Mouse (Mus musculus): ENCODE results near the gene Ror2. TPM values are rescaled to one million over a fixed set of nuclear protein-coding genes. Genes with fewer than 3 reads are reported as not detected.
"Not testable (repeated sequence)": the region's sequence is repeated elsewhere in the genome, so short reads cannot be mapped to it uniquely, and the experiment has no call there.

The Ror2 gene
- 25.8 and 27.8 TPM in 2 replicates for polyA plus RNA-seq (2016; fragmentation: Nextera tagmentation; extraction: Ambion mirVana)

DNA sequence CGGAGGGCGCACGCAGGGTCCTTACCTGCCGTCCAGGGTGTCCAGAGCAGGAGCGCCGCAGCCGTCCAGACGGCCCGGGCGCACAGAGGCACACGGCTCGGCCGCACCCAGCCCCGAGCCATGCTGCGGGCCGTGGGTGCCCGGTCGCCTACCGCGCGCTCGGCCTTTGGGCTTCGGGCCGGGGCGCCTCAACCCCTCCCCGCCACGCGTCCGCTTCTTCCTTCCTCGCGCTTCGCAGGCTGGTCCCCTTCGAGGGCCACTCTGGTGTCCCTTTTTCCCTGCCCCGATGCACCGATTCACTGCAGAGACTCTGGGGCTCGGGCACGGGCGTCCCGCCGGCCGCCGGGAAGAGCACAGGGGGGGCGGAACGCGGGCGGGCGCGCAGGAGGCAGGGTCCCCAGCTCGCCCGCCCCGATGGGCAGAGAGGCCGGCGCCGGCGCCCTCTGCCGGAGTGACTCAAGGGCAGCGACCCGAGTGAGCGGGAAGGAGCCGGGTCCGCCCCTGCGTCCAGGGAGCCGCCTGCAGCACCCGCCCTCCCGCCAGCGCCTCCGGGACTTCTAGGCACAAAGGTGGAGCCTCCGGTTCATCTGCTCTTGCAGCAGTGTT is at the start of gene Ror2:
Gene Ror2, minus strand, starts transcription at position 369 of the 606 bp plus-strand sequence.
- H3K4me1 ChIP-seq = peaks cover 60% of the 10 kb centered on the region
- H3K36me3 ChIP-seq = no peaks in the 10 kb centered on the region

DNA sequence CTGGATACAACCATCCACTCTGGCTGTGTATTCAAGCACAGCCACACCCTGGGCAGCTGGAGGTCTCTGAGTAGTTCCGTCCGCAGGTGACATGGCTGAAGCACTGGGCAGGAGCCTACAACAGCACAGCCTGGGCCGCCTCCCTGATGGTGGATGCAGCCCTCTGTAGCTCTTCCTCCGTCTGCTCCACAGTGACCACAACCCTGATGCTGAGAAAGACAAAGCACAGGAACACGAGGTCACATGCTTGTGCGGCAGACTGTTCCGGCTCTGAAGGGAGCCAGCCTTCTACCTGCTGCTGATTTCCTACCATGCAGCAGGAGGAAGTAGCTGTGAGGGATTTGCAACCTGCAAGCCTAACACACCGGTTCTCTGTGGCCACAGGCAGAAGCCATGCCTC is 47.8 kb upstream of the Ror2 start:
- 93% methylated on average over 8 of the region's 8 CpGs for WGBS
- Histone ChIP-seq H3K9me3 (no peaks in the 10 kb centered on the region), H3K36me3 (peaks cover 63% of the 10 kb centered on the region), H3K27me3 (ENCODE audit: insufficient read depth, poor library complexity, severe bottlenecking) (no peaks in the 10 kb centered on the region), H3K4me1 (no peaks in the 10 kb centered on the region), H3K4me3 (no peak overlapping the region), H3K27ac (no peak overlapping the region)
- DNase-seq (ENCODE audit: low spot score) = no peak

More for the DNA sequence above, at the start of gene Ror2:
- peak; percentile 90 for DNase-seq (ENCODE audit: low spot score)
- Histone ChIP-seq H3K27ac (peak within 1 kb of the TSS; percentile 94), H3K9me3 (no peaks in the 10 kb centered on the region), H3K27me3 (ENCODE audit: insufficient read depth, poor library complexity, severe bottlenecking) (no peaks in the 10 kb centered on the region; the same call in 1 of the 2 replicates), H3K4me3 (peak within 1 kb of the TSS; percentile 87)
- 1% methylated on average over 67 of the region's 68 CpGs for WGBS

DNA sequence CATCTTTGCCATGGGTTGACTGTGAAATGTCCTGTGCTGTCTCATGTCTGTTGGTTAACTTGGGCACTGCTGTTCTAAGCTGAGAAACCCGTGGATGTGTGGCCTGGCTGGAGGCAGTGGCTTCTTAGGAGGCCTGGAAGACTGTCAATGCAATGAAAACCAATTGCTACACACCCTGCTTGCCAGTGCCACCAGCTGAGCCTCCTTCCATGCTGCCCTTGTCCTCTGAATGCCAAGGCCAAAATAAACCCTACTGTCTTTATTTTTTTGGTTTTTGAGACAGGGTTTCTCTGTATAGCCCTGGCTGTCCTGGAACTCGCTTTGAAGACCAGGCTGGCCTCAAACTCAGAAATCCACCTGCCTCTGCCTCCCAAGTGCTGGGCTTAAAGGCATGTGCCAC is 44.3 kb upstream of the Ror2 start:
- no peaks in the 10 kb centered on the region for H3K9me3 ChIP-seq
- no peaks in the 10 kb centered on the region for H3K27me3 ChIP-seq (ENCODE audit: insufficient read depth, poor library complexity, severe bottlenecking)
- DNase-seq (ENCODE audit: low spot score) = no peak
- no peak overlapping the region for H3K27ac ChIP-seq
- peaks cover 30% of the 10 kb centered on the region for H3K36me3 ChIP-seq
- H3K4me3 ChIP-seq = no peak overlapping the region
- 0 out of 2 replicates have a peak, but pooled peaks cover 3% of the 10 kb centered on the region for H3K4me1 ChIP-seq
- WGBS = 77% methylated on average over 2 of the region's 2 CpGs

DNA sequence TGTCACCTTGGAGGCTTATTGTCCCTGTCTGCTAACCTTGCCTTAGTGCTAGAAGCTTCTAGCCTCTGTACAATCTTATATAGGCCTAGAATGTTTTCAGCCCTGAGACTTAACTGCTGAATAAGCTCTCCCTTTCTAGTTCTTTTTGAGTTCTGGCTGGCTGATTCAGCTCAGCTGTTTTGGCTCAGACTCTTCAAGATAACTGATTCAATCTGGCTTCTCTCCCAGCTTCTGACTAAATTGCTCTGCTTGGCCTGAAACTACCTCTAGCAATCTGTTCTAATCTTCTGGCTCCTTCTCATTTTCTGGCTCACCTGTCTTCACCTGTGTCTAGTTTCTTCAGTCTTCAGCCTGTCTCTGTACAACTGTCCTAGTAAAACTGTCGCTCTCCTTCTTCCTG is 39.6 kb upstream of the Ror2 start:
- no peaks in the 10 kb centered on the region for H3K36me3 ChIP-seq
- no peaks in the 10 kb centered on the region for H3K9me3 ChIP-seq
- no peak overlapping the region for H3K27ac ChIP-seq
- H3K27me3 ChIP-seq (ENCODE audit: insufficient read depth, poor library complexity, severe bottlenecking) = no peaks in the 10 kb centered on the region
- WGBS = 87% methylated on average over 1 of the region's 1 CpGs
- H3K4me1 ChIP-seq = peaks cover 3% of the 10 kb centered on the region; the same call in 1 of the 2 replicates
- no peak for DNase-seq (ENCODE audit: low spot score)
- H3K4me3 ChIP-seq = no peak overlapping the region

DNA sequence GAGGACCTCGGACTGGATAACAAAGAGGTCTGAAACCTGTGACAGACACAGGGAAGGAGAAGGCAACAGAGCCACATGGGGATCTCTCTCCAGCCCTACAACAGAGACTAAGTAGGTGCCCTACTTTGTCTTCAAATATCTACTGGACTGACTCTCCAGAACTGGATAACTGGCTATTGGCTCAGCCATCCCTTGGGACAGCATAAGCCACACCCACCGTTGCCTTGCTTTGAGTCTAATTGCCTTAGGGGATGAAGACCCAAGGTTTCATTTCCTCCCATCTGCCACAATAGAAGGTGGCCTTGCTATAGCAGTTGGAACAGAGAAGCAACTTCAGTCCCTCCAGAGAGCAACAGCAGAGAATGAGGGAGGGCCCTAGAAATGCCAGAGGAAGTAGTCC is 37.7 kb upstream of the Ror2 start:
- H3K27ac ChIP-seq = no peak overlapping the region
- 77% methylated on average over 2 of the region's 2 CpGs for WGBS

DNA sequence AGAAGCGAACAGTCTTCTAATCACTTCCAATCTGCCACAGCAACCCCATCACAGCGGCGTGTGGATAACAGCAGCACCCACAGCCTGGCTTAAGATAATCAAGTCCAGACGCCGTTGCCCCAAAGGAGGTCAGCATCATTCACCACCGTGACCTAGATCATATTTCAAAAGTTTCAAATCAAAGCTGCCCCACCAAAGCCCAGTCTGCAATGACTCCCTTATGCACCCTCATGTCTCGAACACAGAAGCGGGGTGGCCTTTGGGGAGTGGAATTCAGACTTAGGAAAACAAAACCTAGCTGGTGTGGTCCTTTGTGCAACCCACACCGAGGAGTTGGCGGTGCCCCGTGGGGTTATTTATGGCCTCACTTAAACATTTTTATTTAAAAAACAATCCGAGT is 35.0 kb upstream of the Ror2 start:
- H3K27me3 ChIP-seq (ENCODE audit: insufficient read depth, poor library complexity, severe bottlenecking) = no peaks in the 10 kb centered on the region
- H3K9me3 ChIP-seq = no peaks in the 10 kb centered on the region
- no peak for DNase-seq (ENCODE audit: low spot score)
- H3K4me1 ChIP-seq = no peaks in the 10 kb centered on the region; the same call in 1 of the 2 replicates
- no peaks in the 10 kb centered on the region for H3K36me3 ChIP-seq
- WGBS = 68% methylated on average over 12 of the region's 12 CpGs
- no peak overlapping the region for H3K4me3 ChIP-seq
- no peak overlapping the region for H3K27ac ChIP-seq

More for the DNA sequence above, 37.7 kb upstream of the Ror2 start:
- Histone ChIP-seq H3K36me3 (no peaks in the 10 kb centered on the region), H3K27me3 (ENCODE audit: insufficient read depth, poor library complexity, severe bottlenecking) (no peaks in the 10 kb centered on the region), H3K4me1 (peaks cover 2% of the 10 kb centered on the region; the same call in 1 of the 2 replicates), H3K9me3 (no peaks in the 10 kb centered on the region), H3K4me3 (no peak overlapping the region)
- no peak for DNase-seq (ENCODE audit: low spot score)

DNA sequence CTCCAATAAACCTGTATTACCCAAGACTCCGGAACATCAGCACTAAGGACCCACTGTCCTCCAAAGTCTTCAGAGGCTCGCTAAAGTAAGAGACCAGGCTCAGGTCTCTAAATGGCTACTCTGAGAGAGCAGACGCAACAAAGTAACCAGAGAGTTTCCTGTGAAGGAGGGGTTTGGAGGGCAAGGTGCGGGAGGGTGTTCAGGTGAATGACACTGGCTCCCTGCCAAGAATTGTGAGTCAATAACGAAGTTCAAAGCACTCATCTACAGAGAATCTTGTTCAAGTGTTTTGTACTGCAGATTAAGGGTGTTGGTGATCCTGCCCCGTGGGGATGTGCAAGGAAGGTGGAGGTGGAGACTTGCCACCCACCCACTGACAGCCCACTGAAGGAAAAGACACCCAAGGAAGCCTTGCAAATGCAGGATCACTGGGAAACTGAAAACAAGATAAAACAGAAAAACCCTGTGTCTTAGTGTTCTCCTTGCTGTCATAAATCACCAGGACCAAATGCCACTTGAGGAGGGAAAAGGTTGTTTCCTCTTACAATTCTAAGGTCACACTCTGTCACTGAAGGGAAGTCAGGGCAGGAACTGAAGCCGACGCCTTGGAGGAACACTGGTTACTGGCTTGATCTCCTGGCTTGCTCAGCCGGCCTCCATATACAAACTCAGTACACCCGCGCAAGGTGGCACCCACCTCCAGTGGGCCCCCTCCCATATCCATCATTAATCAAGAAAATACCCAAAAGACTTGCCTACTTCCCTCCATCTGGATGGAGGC is 30.8 kb upstream of the Ror2 start:
- no peaks in the 10 kb centered on the region for H3K9me3 ChIP-seq
- H3K4me3 ChIP-seq = no peak overlapping the region
- WGBS = 65% methylated on average over 11 of the region's 11 CpGs
- no peaks in the 10 kb centered on the region for H3K36me3 ChIP-seq
- DNase-seq (ENCODE audit: low spot score) = no peak
- H3K27me3 ChIP-seq (ENCODE audit: insufficient read depth, poor library complexity, severe bottlenecking) = no peaks in the 10 kb centered on the region
- H3K4me1 ChIP-seq = no peaks in the 10 kb centered on the region
- H3K27ac ChIP-seq = no peak overlapping the region

DNA sequence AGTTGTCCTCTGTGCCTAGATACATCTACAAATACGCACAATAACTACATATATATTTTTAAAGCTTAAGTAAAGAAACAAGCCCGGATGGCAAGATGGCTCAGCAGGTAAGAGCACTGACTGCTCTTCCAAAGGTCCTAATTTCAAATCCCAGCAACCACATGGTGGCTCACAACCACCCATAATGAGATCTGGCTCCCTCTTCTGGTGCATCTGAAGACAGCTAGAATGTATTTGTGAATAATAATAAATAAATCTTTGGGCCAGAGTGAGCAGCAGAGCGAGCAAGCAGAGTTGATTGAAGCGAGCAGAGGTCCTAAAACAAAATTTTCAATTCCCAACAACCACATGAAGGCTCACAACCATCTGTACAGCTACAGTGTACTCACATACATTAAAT is 29.8 kb upstream of the Ror2 start:
- not testable (repeated sequence) for H3K27me3 ChIP-seq (ENCODE audit: insufficient read depth, poor library complexity, severe bottlenecking); H3K9me3 ChIP-seq; H3K36me3 ChIP-seq; H3K4me3 ChIP-seq; DNase-seq (ENCODE audit: low spot score); H3K27ac ChIP-seq; H3K4me1 ChIP-seq
- WGBS = 66% methylated on average over 4 of the region's 4 CpGs

DNA sequence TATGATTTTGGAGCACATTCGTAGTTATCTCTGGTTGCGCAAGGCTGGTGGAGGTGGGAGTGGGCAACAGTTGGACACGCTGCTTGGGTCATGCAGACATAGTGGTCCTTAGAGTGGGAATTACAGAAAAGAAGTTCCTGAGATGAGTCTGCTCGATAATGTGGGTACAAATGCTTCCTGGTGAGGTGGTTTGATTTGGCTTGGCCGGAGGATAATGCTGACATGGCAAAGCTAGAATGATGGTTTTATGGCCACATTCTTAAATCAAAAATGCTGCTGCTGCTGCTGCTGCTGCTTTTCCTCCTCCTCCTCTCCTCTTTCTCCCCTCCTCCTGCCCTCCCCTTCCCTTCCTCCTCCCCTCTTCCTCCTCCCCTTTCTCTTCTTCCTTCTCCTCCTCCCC is 24.5 kb upstream of the Ror2 start:
- Histone ChIP-seq H3K4me1 (peaks cover 12% of the 10 kb centered on the region; the same call in 1 of the 2 replicates), H3K4me3 (no peak overlapping the region), H3K27ac (peak overlapping the region; percentile 84; the same call in 1 of the 2 replicates), H3K9me3 (no peaks in the 10 kb centered on the region), H3K27me3 (ENCODE audit: insufficient read depth, poor library complexity, severe bottlenecking) (peaks cover 1% of the 10 kb centered on the region; the same call in 1 of the 2 replicates), H3K36me3 (no peaks in the 10 kb centered on the region)
- no peak for DNase-seq (ENCODE audit: low spot score)
- WGBS = 85% methylated on average over 5 of the region's 5 CpGs

DNA sequence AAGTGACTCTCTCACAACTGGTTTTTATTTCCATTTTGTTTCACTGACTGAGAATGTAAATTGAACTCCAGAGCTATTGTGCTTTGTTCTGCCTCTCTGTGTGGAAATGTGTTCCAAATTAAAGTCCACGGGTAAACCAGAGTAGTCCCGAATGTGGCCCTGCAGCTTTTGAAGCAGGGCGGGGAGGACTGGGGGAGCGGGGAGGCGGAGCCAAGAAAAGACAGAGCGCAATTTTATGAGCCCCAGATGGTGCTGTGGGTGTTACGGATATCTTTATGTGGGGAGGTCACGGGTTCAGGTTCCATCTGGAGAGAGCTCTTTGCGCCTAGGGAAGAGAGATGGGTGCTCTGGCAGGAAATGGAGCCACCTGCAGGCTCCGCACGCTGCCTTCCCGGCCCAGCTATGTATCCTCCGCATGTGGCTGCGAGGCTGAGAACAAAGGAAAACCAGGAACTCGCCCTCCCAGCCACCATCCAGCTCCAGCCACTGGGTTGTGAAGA is 23.8 kb upstream of the Ror2 start:
- no peaks in the 10 kb centered on the region for H3K9me3 ChIP-seq
- WGBS = 5% methylated on average over 15 of the region's 15 CpGs
- H3K27ac ChIP-seq = peak overlapping the region; percentile 84
- H3K27me3 ChIP-seq (ENCODE audit: insufficient read depth, poor library complexity, severe bottlenecking) = peaks cover 5% of the 10 kb centered on the region; the same call in 1 of the 2 replicates
- peaks cover 12% of the 10 kb centered on the region; the same call in 1 of the 2 replicates for H3K4me1 ChIP-seq
- no peaks in the 10 kb centered on the region for H3K36me3 ChIP-seq
- H3K4me3 ChIP-seq = peak overlapping the region; percentile 51
- peak; percentile 80 for DNase-seq (ENCODE audit: low spot score)

DNA sequence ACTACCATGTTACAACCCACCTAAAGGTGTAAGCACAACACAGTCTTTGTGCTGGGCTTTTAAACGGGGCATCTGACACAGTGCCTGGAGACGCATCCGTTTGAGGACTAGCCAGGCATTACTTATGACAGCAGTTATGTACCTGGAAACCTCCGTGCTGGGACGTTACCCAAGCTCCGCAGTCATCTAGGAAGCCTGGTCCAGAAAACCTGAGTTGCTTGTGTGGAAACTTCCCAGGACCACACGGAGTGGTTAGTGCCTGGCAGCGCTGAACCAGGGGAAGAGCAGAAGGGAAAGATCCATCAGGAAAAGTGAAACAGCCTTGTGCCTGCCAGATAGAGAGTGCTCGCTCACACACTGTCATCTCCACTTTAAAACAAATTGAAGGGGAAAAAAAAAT is 23.2 kb upstream of the Ror2 start:
- no peak for DNase-seq (ENCODE audit: low spot score)
- peaks cover 12% of the 10 kb centered on the region; the same call in 1 of the 2 replicates for H3K4me1 ChIP-seq
- peak overlapping the region; percentile 51; the same call in 1 of the 2 replicates for H3K4me3 ChIP-seq
- H3K27me3 ChIP-seq (ENCODE audit: insufficient read depth, poor library complexity, severe bottlenecking) = peaks cover 5% of the 10 kb centered on the region; the same call in 1 of the 2 replicates
- H3K36me3 ChIP-seq = no peaks in the 10 kb centered on the region
- H3K9me3 ChIP-seq = no peaks in the 10 kb centered on the region
- peak overlapping the region; percentile 84; the same call in 1 of the 2 replicates for H3K27ac ChIP-seq
- WGBS = 51% methylated on average over 9 of the region's 9 CpGs

DNA sequence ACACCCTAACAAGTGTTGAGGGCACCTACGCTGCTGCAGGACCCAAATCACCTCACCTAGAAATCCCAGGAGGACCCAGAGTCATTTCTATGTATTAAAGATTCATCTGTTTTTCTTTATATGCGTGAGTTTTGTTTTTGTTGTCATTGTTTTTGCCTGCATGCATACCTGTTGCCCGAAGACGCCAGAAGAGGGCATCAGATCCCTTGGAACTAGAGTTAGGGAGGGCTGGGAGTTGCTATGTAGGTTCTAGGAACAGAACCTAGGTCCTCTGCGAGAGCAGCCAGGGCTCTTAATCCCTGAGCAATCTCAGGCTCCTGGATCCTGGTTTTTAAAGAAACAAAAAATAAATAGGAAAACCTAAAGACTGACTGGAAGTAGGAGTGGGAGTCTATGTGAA is 20.9 kb upstream of the Ror2 start:
- H3K9me3 ChIP-seq = no peaks in the 10 kb centered on the region
- peaks cover 12% of the 10 kb centered on the region; the same call in 1 of the 2 replicates for H3K4me1 ChIP-seq
- WGBS = 54% methylated on average over 5 of the region's 5 CpGs
- no peak overlapping the region for H3K27ac ChIP-seq
- no peak for DNase-seq (ENCODE audit: low spot score)
- peaks cover 5% of the 10 kb centered on the region; the same call in 1 of the 2 replicates for H3K27me3 ChIP-seq (ENCODE audit: insufficient read depth, poor library complexity, severe bottlenecking)
- H3K4me3 ChIP-seq = no peak overlapping the region
- H3K36me3 ChIP-seq = no peaks in the 10 kb centered on the region

DNA sequence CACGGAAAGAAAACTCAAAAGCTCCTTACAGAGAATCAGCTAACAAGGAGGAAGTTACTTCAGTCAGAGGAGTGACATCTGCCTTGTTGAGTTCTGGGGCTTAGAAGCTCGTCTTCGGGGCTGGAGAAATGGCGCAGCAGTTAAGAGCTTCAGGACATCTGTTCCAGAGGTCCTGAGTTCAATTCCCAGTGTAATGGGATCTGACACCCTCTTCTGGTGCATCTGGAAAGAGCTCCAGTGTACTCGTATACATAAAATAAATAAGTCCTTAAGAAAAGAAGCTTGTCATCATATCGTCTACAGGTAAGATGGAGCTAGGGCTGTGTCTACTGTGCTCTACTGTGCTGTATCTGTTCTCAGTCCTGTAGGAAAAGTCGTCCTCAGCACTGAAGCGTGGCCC is 19.3 kb upstream of the Ror2 start:
- no peak overlapping the region for H3K4me3 ChIP-seq
- no peaks in the 10 kb centered on the region for H3K36me3 ChIP-seq
- H3K27ac ChIP-seq = no peak overlapping the region
- no peak for DNase-seq (ENCODE audit: low spot score)
- H3K27me3 ChIP-seq (ENCODE audit: insufficient read depth, poor library complexity, severe bottlenecking) = peaks cover 5% of the 10 kb centered on the region; the same call in 1 of the 2 replicates
- no peaks in the 10 kb centered on the region for H3K9me3 ChIP-seq
- peaks cover 12% of the 10 kb centered on the region; the same call in 1 of the 2 replicates for H3K4me1 ChIP-seq
- 80% methylated on average over 8 of the region's 8 CpGs for WGBS
